Mouse (Mus musculus) R1 (cell line): ENCODE results near the gene Trim14.

Experiments used
- DNase-seq: peaks from one replicate; pipeline ENCODE4 v3.0.0-alpha.2; 2018; ENCODE audit warnings: low read depth, low spot score

Gene Trim14

DNA sequence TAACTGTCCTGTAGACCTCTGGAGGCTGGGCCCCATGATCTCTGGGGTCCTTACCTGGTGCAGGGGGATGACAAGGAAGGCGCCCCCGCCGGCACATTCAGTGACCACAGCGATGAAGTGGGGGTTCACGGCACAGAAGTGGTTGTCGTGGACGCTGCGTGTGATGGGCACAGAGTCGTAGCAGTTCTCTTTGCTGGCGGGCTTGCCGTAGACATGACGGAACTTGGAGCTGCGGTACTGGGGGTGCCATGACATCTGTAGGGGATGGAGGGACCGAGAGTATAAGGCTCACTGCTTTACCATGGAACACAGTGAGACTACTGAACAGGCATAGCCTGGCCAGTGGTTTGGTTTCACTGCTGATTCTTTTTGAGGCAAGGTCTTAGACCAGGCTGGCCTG, 26.9 kb upstream of the Trim14 start:
- no peak for DNase-seq

- no peak for DNase-seq
Measured at GRCm38 (mm10) chr4:46562037-46562436, 26.1 kb upstream of the Trim14 start.

DNA sequence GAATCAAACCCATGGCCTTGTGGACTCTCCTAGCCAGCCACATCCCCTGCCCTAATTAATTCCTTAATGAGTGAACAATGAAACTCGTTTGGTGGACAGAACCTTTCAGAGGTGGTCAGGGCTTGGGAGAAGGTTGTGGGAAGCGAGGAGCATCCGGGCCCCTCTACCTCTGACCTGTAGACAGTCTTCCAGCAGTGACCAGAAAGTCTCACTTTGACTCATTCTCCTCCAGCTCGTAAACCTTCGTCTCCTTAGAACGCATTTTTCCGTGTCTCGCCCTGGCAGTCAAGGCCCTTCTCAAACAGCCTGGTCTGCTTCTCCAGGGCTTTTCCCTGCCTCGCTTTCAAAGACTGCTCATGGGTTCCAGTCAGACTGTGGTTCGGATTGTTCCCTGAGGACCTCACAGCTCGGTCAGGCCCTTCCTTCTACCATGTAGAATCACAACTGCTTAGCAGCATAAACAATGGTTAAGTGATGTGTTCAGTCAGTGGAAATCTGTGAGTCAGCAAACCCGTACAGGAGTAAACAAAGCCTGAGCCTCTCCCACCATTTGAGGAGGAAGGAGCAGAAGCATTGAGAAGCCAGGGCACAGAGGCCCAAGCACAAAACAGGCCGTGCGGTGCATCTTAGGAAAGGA, 24.2 kb upstream of the Trim14 start:
- DNase-seq, result no peak

DNA sequence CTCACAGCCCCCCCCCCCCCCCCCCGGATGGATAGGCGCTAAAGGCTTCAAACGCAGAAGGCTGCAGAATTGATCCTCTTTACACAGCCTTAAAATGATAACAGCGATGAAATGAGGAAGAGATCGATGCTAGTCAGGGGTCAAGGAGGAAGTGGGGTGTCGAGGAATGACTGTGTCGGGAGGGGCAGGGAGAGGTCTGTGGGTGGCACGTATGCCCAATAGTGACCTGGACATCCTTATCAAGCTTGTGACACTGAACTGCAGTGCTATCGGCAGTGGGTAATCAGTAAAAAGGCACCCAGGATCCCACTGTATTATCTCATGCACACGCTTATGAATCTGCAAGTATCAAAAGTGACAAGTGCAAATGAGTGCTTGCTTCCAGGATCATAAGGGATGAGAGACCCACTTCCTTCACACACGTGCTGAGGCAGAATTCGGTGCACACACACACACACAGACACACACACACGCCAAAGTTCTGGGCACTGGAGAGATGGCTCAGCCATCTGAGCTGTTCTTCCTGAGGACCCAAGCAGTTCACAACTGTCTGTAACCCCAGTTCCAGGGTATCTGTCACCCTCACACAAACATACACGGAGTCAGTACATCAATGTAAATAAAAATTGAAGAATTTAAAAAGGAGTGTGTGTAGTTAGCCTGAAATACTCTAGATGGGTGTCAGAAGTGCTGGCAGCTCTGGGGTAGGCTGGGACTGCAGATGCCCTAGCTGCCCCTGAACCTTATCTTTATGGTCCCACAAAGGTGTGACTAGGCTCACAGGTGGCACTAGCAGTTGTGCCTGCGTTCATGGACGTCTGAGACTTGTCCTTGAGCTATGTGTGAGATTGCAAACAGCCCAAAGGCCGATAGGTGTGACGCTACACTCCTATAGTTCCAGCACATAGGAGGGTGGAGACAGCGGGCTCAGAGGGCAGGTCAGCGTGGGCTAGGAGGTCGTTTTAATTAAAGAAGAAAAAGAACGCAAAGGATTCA, 23.0 kb upstream of the Trim14 start:
- no peak for DNase-seq

- no peak for DNase-seq
Measured at GRCm38 (mm10) chr4:46556933-46557332, 21.0 kb upstream of the Trim14 start.

GRCm38 (mm10) chr4:46555762-46556161, 19.8 kb upstream of the Trim14 start:
- no peak for DNase-seq

- no peak for DNase-seq
Measured at GRCm38 (mm10) chr4:46554295-46555069, 18.5 kb upstream of the Trim14 start.

GRCm38 (mm10) chr4:46553864-46554263, 17.9 kb upstream of the Trim14 start:
- no peak for DNase-seq

DNA sequence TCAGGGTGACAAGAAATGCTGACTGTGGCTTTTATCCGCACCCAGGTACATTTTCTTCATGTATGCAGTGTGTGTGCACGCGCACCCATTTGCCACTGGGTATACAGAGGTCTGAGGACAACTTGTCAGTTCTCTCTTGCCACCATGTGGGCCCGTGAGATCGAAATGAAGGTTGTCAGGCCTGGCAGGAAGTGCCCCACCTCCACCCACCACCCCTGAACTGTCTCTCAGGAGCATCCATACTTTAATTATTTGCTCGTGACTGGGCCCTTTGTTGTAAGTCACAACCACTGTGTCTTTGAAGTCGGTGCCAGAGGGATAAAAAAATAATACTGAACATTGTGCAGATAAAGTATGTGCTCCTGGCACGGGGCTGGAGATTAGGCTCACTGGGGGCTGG, 14.5 kb upstream of the Trim14 start:
- no peak for DNase-seq

GRCm38 (mm10) chr4:46549979-46550378, 14.0 kb upstream of the Trim14 start:
- DNase-seq, result no peak

- DNase-seq, result no peak
Measured at GRCm38 (mm10) chr4:46546709-46547108, 10.8 kb upstream of the Trim14 start.

GRCm38 (mm10) chr4:46545498-46545897, 9.6 kb upstream of the Trim14 start:
- DNase-seq, result peak; percentile 23

DNA sequence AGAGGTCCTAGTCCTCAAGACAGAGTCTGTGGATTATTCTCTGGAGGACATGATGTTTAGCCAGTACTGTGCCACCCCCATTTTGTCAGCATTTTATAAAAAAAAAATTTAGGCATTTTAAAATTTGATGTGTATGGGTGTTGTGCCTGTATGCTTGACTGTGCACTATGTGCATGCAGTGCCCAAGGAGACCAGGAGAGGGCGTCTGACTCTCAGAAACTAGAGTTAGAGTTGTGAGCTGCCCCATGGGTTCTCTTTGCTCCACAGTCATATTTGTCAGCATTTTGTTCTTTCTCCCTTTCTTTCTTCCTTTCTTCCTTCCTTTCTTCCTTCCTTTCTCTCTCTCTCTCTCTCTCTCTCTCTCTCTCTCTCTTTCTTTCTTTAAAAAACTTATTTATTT, 8.4 kb upstream of the Trim14 start:
- peak; percentile 66 for DNase-seq

DNA sequence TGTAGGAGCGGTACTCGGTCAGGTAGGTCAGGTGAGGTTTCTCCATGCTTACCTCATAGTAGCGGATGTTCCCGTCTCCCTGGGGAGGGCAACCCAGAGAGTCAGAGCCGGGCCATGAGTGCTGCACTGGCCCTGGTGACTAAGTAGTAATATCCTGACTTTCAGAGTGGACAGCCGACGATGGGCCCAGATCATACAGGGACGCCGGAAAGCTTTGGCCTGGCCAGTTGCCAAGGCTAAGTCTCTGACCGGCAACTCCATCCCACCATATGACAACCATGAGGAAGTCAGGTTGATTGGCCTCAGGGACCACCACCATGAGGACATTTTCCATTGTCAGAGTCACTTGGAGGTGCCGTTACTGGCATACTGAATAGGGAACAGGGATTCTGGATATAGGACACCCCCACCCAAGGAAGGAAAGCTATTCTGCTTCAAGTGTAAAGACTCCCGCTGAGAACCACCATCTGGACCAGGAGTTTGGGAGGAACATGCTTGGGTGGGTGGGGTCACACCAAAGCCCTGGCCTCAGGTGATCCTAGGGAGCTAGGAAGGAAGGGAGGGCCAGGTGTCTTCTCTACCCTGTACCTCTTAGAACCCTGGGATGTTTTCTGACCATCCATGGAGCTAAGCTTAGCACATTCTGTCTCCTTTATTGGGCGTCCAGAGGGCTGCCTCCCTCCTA, 7.6 kb upstream of the Trim14 start:
- DNase-seq, result no peak

GRCm38 (mm10) chr4:46541707-46542106, 5.8 kb upstream of the Trim14 start:
- DNase-seq, result no peak

GRCm38 (mm10) chr4:46539167-46539566, 3.2 kb upstream of the Trim14 start:
- no peak for DNase-seq

DNA sequence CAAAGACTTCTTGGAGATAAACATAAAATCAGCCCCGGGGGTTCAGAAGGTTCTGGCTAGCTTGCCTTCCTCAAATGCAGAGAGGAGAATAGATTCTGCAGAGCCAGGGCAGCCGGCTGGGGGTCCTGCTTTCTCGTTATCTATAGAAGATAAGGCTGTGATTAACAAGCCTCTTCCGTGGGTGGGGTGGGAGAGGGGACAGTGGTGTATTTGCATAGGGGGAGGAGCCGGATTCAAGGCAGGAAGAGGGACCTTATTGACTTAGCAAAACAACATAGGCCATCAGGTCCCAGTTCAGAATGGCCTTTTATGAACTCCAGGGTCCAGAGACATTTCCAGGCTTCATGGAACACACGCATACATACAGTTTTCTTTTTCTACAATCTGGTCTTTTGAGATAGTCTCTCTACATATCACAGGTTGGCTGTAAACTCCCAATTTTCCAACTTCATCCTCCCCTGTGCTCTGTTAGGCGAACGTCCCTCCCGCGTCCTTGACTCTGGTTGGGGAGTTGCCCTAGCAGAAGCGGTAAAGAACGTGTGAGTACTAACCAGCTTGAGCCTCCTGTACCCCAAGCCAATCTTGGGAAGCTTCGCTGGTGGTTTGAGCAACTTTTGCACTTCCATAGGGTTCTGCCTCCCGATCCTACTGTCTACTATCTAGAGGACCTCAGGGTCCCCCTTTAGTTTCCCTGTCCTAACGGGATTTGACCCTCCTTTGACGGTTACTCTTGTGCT, 679 bp downstream of the Trim14 start:
- peak; percentile 23 for DNase-seq

- DNase-seq, result peak; percentile 18
Measured at GRCm38 (mm10) chr4:46533934-46534720, 1.8 kb downstream of the Trim14 start.

GRCm38 (mm10) chr4:46532926-46533325, 3.0 kb downstream of the Trim14 start:
- no peak for DNase-seq

DNA sequence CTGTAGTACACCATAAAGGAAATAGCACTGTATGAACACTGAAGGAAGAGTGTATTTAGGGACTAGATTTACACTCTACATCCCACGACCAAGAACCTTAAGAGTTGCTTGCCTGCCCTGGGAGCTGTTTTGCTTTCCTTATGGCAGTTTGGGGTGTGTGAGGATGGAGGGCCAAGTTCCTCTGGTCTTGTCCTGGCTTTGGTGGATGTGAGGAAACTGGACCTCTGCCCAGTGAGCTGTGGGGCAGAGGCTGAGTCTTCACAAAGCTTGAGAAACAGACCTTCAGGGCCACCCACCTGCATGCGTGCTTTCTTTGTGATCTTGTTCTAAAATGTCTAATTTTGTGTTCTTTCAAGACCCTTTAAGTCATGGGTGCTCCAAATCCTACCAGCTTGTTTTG, 3.4 kb downstream of the Trim14 start:
- DNase-seq, result no peak
